Mouse (Mus musculus) hindbrain, embryonic 16.5 days (tissue): Measurements from ENCODE around the gene Capn11. TPM values are rescaled to one million over a fixed set of nuclear protein-coding genes. Genes with fewer than 3 reads are reported as not detected.
"Not testable (repeated sequence)": the region's sequence is repeated elsewhere in the genome, so short reads cannot be mapped to it uniquely, and the experiment has no call there.

Source experiments
- ATAC-seq: fragments of 200-750 bp; cut with Nextera tagmentation; 2 replicates; pipeline ENCODE4 v1.8.0; 2017; ENCODE audit warnings: moderate TSS enrichment, moderate library complexity
- H3K27ac ChIP-seq: fragments of 300-500 bp; sonication (generic); 2 replicates; pipeline ENCODE4 v1.5.1; 2014; ENCODE audit warnings: low read depth, mild to moderate bottlenecking, control low read depth, low read length, moderate library complexity
- H3K27me3 ChIP-seq: fragments of 300-500 bp; sonication (generic); replicated peaks from 2 replicates; pipeline ENCODE4 v1.6.1; 2014; ENCODE audit warnings: low read length; ENCODE audit not compliant: control insufficient read depth, insufficient read depth
- H3K36me3 ChIP-seq: fragments of 300-500 bp; sonication (generic); 2 replicates; pipeline ENCODE4 v1.6.1; 2014; ENCODE audit warnings: mild to moderate bottlenecking, low read length, moderate library complexity, mixed read lengths; ENCODE audit not compliant: control insufficient read depth, insufficient read depth
- H3K4me1 ChIP-seq: fragments of 300-500 bp; sonication (generic); 2 replicates; pipeline ENCODE4 v1.6.1; 2014; ENCODE audit warnings: low read depth, low read length; ENCODE audit not compliant: control insufficient read depth, insufficient read depth
- H3K4me2 ChIP-seq: fragments of 300-500 bp; sonication (generic); 2 replicates; pipeline ENCODE4 v1.6.1; 2014; ENCODE audit warnings: mild to moderate bottlenecking, low read length, control low read depth, moderate library complexity
- H3K4me3 ChIP-seq: fragments of 300-500 bp; sonication (generic); 2 replicates; pipeline ENCODE4 v1.5.1; 2014; ENCODE audit warnings: mild to moderate bottlenecking, low read length, control low read depth, moderate library complexity
- H3K9ac ChIP-seq: fragments of 300-500 bp; sonication (generic); 2 replicates; pipeline ENCODE4 v1.6.1; 2014; ENCODE audit warnings: low read depth, mild to moderate bottlenecking, control low read depth, low read length, moderate library complexity
- H3K9me3 ChIP-seq: fragments of 300-500 bp; sonication (generic); 2 replicates; pipeline ENCODE4 v1.6.1; 2014; ENCODE audit warnings: mild to moderate bottlenecking, low read length, moderate library complexity; ENCODE audit not compliant: control insufficient read depth
- WGBS: fragments of 180-500 bp; shearing (Covaris S2); extraction: QIAGEN DNeasy Blood & Tissue Kit; methylation state at CpG from one replicate; pipeline ENCODE4 v1.1.7; 2014; 5-methylcytosine and 5-hydroxymethylcytosine counted together
- polyA plus RNA-seq: library from polyadenylated mRNA; unstranded; fragments of >200 nt; fragmentation: Nextera tagmentation; extraction: Ambion mirVana; gene quantifications from 2 replicates; pipeline ENCODE4 v1.2.1, GENCODE M21; 2015

The Capn11 gene
- polyA plus RNA-seq, 1 experiment from 2014 or later: 0.79 TPM

DNA sequence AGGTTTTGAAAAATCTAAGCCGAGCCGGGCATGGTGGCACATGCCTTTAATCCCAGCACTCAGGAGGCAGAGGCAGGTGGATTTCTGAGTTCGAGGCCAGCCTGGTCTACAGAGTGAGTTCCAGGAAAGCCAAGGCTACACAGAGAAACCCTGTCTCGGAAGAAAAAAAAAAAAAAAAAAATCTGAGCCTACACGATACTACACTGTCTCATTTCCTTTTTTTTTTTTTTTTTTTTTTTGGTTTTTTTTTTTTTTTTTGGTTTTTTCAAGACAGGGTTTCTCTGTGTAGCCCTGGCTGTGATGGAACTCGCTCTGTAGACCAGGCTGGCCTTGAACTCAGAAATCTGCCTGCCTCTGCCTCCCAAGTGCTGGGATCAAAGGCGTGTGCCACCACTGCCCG is 35.7 kb downstream of the Capn11 start:
- not testable (repeated sequence) for ATAC-seq, H3K4me2 ChIP-seq, H3K9me3 ChIP-seq, H3K4me3 ChIP-seq, H3K4me1 ChIP-seq, H3K27ac ChIP-seq, H3K36me3 ChIP-seq, H3K9ac ChIP-seq, H3K27me3 ChIP-seq
- 89% methylated on average over 8 of the region's 8 CpGs for WGBS

GRCm38 (mm10) chr17:45619386-45620256 is 39.5 kb downstream of the Capn11 start:
- H3K27ac ChIP-seq: peak overlapping the region; percentile 46
- H3K4me3 ChIP-seq: no peak overlapping the region
- H3K4me2 ChIP-seq: peak overlapping the region; percentile 29
- WGBS: 30% methylated on average over 20 of the region's 20 CpGs
- H3K9ac ChIP-seq: peak overlapping the region; percentile 47
- H3K4me1 ChIP-seq: peaks cover 3% of the 10 kb centered on the region; the same call in 1 of the 2 replicates
- H3K36me3 ChIP-seq: no peaks in the 10 kb centered on the region
- no peaks in the 10 kb centered on the region; the same call in 1 of the 2 replicates for H3K27me3 ChIP-seq
- no peaks in the 10 kb centered on the region for H3K9me3 ChIP-seq
- ATAC-seq: no peak

GRCm38 (mm10) chr17:45618941-45619385 is 40.2 kb downstream of the Capn11 start:
- H3K4me2 ChIP-seq: peak overlapping the region; percentile 29

GRCm38 (mm10) chr17:45617655-45618054 is 41.5 kb downstream of the Capn11 start:
- Histone ChIP-seq H3K27ac (no peak overlapping the region), H3K9ac (no peak overlapping the region), H3K36me3 (no peaks in the 10 kb centered on the region), H3K27me3 (no peaks in the 10 kb centered on the region; the same call in 1 of the 2 replicates), H3K4me3 (no peak overlapping the region), H3K9me3 (no peaks in the 10 kb centered on the region), H3K4me2 (no peak overlapping the region), H3K4me1 (peaks cover 3% of the 10 kb centered on the region; the same call in 1 of the 2 replicates)
- no peak for ATAC-seq
- WGBS: 87% methylated on average over 6 of the region's 6 CpGs

More at GRCm38 (mm10) chr17:45618941-45619385, 40.2 kb downstream of the Capn11 start:
- Histone ChIP-seq H3K27ac (peak overlapping the region; percentile 46), H3K9me3 (no peaks in the 10 kb centered on the region), H3K4me1 (peaks cover 3% of the 10 kb centered on the region; the same call in 1 of the 2 replicates), H3K9ac (peak overlapping the region; percentile 47), H3K4me3 (no peak overlapping the region), H3K36me3 (no peaks in the 10 kb centered on the region), H3K27me3 (no peaks in the 10 kb centered on the region; the same call in 1 of the 2 replicates)
- WGBS: 13% methylated on average over 8 of the region's 8 CpGs
- no peak for ATAC-seq

- H3K4me1 ChIP-seq: peaks cover 3% of the 10 kb centered on the region; the same call in 1 of the 2 replicates
- H3K36me3 ChIP-seq: no peaks in the 10 kb centered on the region
- H3K27me3 ChIP-seq: no peaks in the 10 kb centered on the region; the same call in 1 of the 2 replicates
- no peak overlapping the region for H3K4me3 ChIP-seq
- no peak overlapping the region for H3K9ac ChIP-seq
- 87% methylated on average over 3 of the region's 3 CpGs for WGBS
- ATAC-seq: no peak
- no peaks in the 10 kb centered on the region for H3K9me3 ChIP-seq
- H3K4me2 ChIP-seq: no peak overlapping the region
- H3K27ac ChIP-seq: no peak overlapping the region
These were observed 42.4 kb downstream of the Capn11 start for GRCm38 (mm10) chr17:45616679-45617078.

DNA sequence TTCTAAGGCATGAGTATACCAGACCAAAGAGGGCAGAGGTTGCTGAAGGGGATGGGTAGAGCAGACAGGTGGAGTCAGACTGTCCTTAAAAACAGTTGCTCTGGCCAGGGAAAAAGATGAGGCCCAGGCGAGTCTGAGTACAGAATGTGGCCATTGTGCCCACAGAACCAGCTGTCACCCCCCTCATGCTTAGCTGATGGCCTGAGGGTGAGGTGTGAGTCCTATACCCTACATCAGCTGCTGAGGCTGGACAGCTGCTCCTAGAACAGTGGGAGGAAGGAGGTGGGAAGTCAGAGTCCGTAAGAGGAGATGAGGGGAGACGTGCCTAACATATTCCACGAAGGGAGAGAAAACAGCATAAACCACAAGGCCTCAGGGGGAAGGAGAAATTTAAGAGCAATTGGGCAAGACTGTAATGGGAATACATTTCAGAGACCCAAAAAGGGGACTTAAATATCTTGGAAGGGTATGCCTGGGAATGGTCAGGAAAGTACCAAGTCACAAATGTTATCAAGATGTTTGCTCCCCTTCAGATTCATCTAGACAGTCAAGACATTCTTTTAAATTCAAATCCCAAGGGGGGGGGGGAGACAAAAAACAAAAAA is 43.0 kb downstream of the Capn11 start:
- 61% methylated on average over 4 of the region's 4 CpGs for WGBS
- ATAC-seq: no peak
- Histone ChIP-seq H3K4me2 (no peak overlapping the region), H3K4me3 (no peak overlapping the region), H3K27me3 (no peaks in the 10 kb centered on the region; the same call in 1 of the 2 replicates), H3K9me3 (no peaks in the 10 kb centered on the region), H3K9ac (no peak overlapping the region), H3K27ac (no peak overlapping the region), H3K4me1 (peaks cover 3% of the 10 kb centered on the region; the same call in 1 of the 2 replicates), H3K36me3 (no peaks in the 10 kb centered on the region)

GRCm38 (mm10) chr17:45612921-45613320 is 46.2 kb downstream of the Capn11 start:
- Histone ChIP-seq H3K9me3 (no peaks in the 10 kb centered on the region), H3K4me3 (no peak overlapping the region), H3K9ac (no peak overlapping the region), H3K4me1 (no peaks in the 10 kb centered on the region), H3K27ac (no peak overlapping the region), H3K36me3 (no peaks in the 10 kb centered on the region), H3K27me3 (no peaks in the 10 kb centered on the region), H3K4me2 (no peak overlapping the region)
- 86% methylated on average over 7 of the region's 7 CpGs for WGBS
- ATAC-seq: no peak

DNA sequence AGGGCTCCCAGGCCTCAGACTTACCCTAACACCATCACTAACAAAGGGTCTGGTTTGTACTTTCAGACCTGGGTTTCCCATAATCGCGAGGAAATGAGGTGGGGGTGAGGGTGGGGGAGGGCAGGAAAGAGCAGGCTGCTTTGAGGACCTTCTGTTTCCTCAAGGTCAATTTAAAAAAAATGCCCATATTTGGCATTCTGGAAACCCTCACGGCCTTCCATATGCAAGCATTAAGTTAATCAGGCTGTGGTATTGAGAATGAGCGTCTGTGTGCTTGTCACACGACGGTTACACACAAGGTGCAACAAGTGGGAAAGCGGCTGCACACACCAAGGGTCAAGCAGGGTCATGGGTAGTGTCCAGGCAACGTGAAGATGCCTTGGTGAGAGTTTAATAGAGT is 47.1 kb downstream of the Capn11 start:
- no peak overlapping the region for H3K27ac ChIP-seq
- no peaks in the 10 kb centered on the region for H3K27me3 ChIP-seq
- no peak overlapping the region for H3K9ac ChIP-seq
- no peaks in the 10 kb centered on the region for H3K4me1 ChIP-seq
- no peaks in the 10 kb centered on the region for H3K36me3 ChIP-seq
- no peak for ATAC-seq
- H3K9me3 ChIP-seq: no peaks in the 10 kb centered on the region
- no peak overlapping the region for H3K4me2 ChIP-seq
- WGBS: 84% methylated on average over 8 of the region's 8 CpGs
- H3K4me3 ChIP-seq: no peak overlapping the region
